Mouse (Mus musculus) bone marrow macrophage, adult 2 months (primary cell): Measurements from ENCODE around the gene Retn.

Source experiments
- CTCF ChIP-seq: IDR thresholded peaks from 2 replicates; pipeline ENCODE4 v1.5.1; 2012; ENCODE audit warnings: low read depth, mild to moderate bottlenecking, low read length, moderate library complexity
- POLR2A ChIP-seq: IDR thresholded peaks from 2 replicates; pipeline ENCODE4 v1.6.1; 2012; ENCODE audit warnings: mild to moderate bottlenecking, low read depth, low read length, borderline replicate concordance

DNA sequence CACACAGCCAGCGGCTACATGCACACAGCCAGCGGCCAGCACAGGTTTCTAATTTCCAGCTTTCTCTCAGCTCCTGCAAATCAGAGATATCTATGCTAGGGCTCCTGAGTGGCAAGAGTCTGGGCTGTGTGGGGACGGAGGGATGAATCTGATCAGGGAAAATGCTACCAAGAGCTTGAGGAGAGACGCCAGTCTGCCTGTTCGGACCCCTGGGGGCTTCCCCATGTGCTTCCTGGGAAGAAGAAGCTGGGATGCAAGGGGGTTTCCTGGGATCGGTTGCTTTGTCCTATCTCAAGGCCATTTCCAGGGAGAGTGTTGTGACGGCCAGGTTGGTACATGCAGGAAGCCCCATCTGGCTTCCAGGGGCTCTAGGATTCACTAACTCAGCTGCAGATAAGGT lies 52.0 kb downstream of the Retn start:
- TF ChIP-seq CTCF: no peak
- TF ChIP-seq POLR2A: no peak
